Mouse (Mus musculus): ENCODE measurements around the gene Sult1e1.

Gene Sult1e1

GRCm38 (mm10) chr5:87591494-87591893 is at the start of gene Sult1e1:
TSS of gene Sult1e1 (minus strand) at chr5:87591594.
- no peak for DNase-seq (ENCODE audit: extremely low read depth, low read depth, low spot score)

GRCm38 (mm10) chr5:87622681-87623080 is 31.3 kb upstream of the Sult1e1 start:
- DNase-seq (ENCODE audit: extremely low read depth, low read depth, low spot score) = peak; percentile 42

GRCm38 (mm10) chr5:87615128-87615390 is 23.7 kb upstream of the Sult1e1 start:
- no peak for DNase-seq (ENCODE audit: extremely low read depth, low read depth, low spot score)

- no peak for DNase-seq (ENCODE audit: extremely low read depth, low read depth, low spot score)
These were observed 23.2 kb upstream of the Sult1e1 start for GRCm38 (mm10) chr5:87614364-87615127.

- peak; percentile 57 for DNase-seq (ENCODE audit: extremely low read depth, low read depth, low spot score)
These were observed 9.6 kb upstream of the Sult1e1 start for GRCm38 (mm10) chr5:87601018-87601417.

- DNase-seq (ENCODE audit: extremely low read depth, low read depth, low spot score) = no peak
These were observed 6.5 kb upstream of the Sult1e1 start for GRCm38 (mm10) chr5:87597891-87598290.

GRCm38 (mm10) chr5:87589916-87590315 is 1.5 kb downstream of the Sult1e1 start:
- DNase-seq (ENCODE audit: extremely low read depth, low read depth, low spot score) = no peak

- DNase-seq (ENCODE audit: extremely low read depth, low read depth, low spot score) = peak; percentile 52
These were observed 11.0 kb downstream of the Sult1e1 start for GRCm38 (mm10) chr5:87580389-87580788.

GRCm38 (mm10) chr5:87574174-87574573 is 17.2 kb downstream of the Sult1e1 start:
- DNase-seq (ENCODE audit: extremely low read depth, low read depth, low spot score) = no peak

- no peak for DNase-seq (ENCODE audit: extremely low read depth, low read depth, low spot score)
These were observed 17.9 kb downstream of the Sult1e1 start for GRCm38 (mm10) chr5:87573490-87573889.

GRCm38 (mm10) chr5:87572781-87573180 is 18.6 kb downstream of the Sult1e1 start:
- DNase-seq (ENCODE audit: extremely low read depth, low read depth, low spot score) = no peak

- DNase-seq (ENCODE audit: extremely low read depth, low read depth, low spot score) = no peak
These were observed 22.5 kb downstream of the Sult1e1 start, which contains the start of gene Sult1d1 for GRCm38 (mm10) chr5:87568845-87569244. TSS of gene Sult1d1 (minus strand) at chr5:87569027.

GRCm38 (mm10) chr5:87567306-87567705 is 24.1 kb downstream of the Sult1e1 start:
- DNase-seq (ENCODE audit: extremely low read depth, low read depth, low spot score) = no peak

GRCm38 (mm10) chr5:87562966-87563365 is 28.4 kb downstream of the Sult1e1 start:
- DNase-seq (ENCODE audit: extremely low read depth, low read depth, low spot score) = peak; percentile 96

GRCm38 (mm10) chr5:87562526-87562925 is 28.9 kb downstream of the Sult1e1 start:
- DNase-seq (ENCODE audit: extremely low read depth, low read depth, low spot score) = no peak

GRCm38 (mm10) chr5:87560145-87560544 is 31.2 kb downstream of the Sult1e1 start:
- no peak for DNase-seq (ENCODE audit: extremely low read depth, low read depth, low spot score)

GRCm38 (mm10) chr5:87550935-87551334 is 40.5 kb downstream of the Sult1e1 start:
- DNase-seq (ENCODE audit: extremely low read depth, low read depth, low spot score) = no peak

GRCm38 (mm10) chr5:87538111-87538510 is 53.3 kb downstream of the Sult1e1 start, which contains the start of gene Sult1b1:
TSS of gene Sult1b1 (minus strand) at chr5:87538195.
- DNase-seq (ENCODE audit: extremely low read depth, low read depth, low spot score) = no peak

- DNase-seq (ENCODE audit: extremely low read depth, low read depth, low spot score) = no peak
These were observed 55.3 kb downstream of the Sult1e1 start for GRCm38 (mm10) chr5:87535994-87536644.

GRCm38 (mm10) chr5:87532288-87532687 is 59.1 kb downstream of the Sult1e1 start:
- no peak for DNase-seq (ENCODE audit: extremely low read depth, low read depth, low spot score)
